Mouse (Mus musculus): Measurements from ENCODE around the gene Vapb. TPM values are rescaled to one million over a fixed set of nuclear protein-coding genes. Genes with fewer than 3 reads are reported as not detected.

Gene Vapb
- polyA plus RNA-seq, 1 experiment from 2014 or later, result 10.6 TPM

DNA sequence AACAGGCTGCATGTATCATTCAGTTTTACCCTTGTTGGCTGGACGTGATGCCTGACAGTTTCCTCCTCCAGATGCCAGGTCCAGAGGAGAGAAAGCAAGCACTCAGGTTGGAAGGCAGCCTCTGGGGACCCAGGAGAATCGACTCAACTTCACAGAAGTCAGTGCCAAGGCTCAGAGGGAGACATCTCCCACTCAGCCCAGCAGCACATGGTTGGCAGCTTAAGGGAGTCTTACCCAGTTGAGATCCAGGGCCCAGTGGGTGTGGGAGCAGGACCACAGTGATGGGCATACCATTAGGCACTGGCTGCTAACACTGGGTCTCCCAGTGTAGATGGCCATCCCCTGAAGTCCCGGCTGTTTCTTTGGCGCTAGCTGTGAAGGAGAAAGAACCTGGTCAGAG lies 64.9 kb downstream of the Vapb start:
- peaks cover 0 to 3% of the 10 kb centered on the region in 2 experiments; a peak in 2 of 4 replicates for H3K4me1 ChIP-seq (ENCODE audit: control insufficient read depth in 2 of 2, insufficient read depth in 2 of 2, low read length in 2 of 2)
- H3K9me3 ChIP-seq (ENCODE audit: control insufficient read depth, low read length), result no peaks in the 10 kb centered on the region
- no peaks in the 10 kb centered on the region for H3K36me3 ChIP-seq (ENCODE audit: control insufficient read depth, insufficient read depth, low read length)
- H3K4me2 ChIP-seq (ENCODE audit: low read length), result no peak overlapping the region
- no peak overlapping the region for H3K9ac ChIP-seq (ENCODE audit: low read length)
- 76% methylated on average over 4 of the region's 4 CpGs for WGBS
- no peak for ATAC-seq (ENCODE audit: insufficient number of reproducible peaks, insufficient read depth, low FRiP score, low read depth)
- no peaks in the 10 kb centered on the region for H3K27me3 ChIP-seq (ENCODE audit: control insufficient read depth, insufficient read depth, low read length)
- no peak overlapping the region for H3K27ac ChIP-seq (replicated peaks in 1 of 2; ENCODE audit: control insufficient read depth in 1 of 2, insufficient read depth in 1 of 2, low read depth in 2 of 2, low read length in 2 of 2)
- no peak overlapping the region for H3K4me3 ChIP-seq (ENCODE audit: control insufficient read depth in 1 of 2, insufficient read depth in 1 of 2, low read depth in 1 of 2, low read length in 2 of 2)

DNA sequence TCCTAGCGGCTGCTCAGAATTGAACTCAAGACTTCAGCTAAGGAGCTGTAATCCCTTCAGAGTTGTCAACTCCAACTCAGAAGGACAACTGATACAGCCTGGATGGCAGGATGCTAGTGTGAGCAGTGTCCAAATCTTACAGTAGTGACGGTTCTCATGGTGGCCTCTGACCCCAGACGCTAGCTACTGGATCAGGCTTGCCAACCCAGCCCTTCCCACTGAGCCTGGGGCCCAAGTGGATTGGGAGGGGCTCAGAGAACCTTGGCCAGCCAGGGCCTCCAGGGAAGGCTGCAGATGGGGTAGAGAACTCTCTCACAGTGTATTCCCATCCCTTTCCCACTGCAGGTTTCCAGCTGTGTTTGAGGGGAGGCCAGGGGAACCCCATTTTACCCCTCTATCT lies 65.6 kb downstream of the Vapb start:
- H3K9ac ChIP-seq (ENCODE audit: low read length), result no peak overlapping the region
- no peaks in the 10 kb centered on the region for H3K9me3 ChIP-seq (ENCODE audit: control insufficient read depth, low read length)
- no peak for ATAC-seq (ENCODE audit: insufficient number of reproducible peaks, insufficient read depth, low FRiP score, low read depth)
- no peak overlapping the region for H3K4me2 ChIP-seq (ENCODE audit: low read length)
- H3K27ac ChIP-seq (replicated peaks in 1 of 2; ENCODE audit: control insufficient read depth in 1 of 2, insufficient read depth in 1 of 2, low read depth in 2 of 2, low read length in 2 of 2), result no peak overlapping the region
- no peaks in the 10 kb centered on the region for H3K36me3 ChIP-seq (ENCODE audit: control insufficient read depth, insufficient read depth, low read length)
- no peaks in the 10 kb centered on the region for H3K27me3 ChIP-seq (ENCODE audit: control insufficient read depth, insufficient read depth, low read length)
- no peak overlapping the region for H3K4me3 ChIP-seq (ENCODE audit: control insufficient read depth in 1 of 2, insufficient read depth in 1 of 2, low read depth in 1 of 2, low read length in 2 of 2)
- peaks cover 0 to 3% of the 10 kb centered on the region in 2 experiments; a peak in 2 of 4 replicates for H3K4me1 ChIP-seq (ENCODE audit: control insufficient read depth in 2 of 2, insufficient read depth in 2 of 2, low read length in 2 of 2)
- WGBS, result 85% methylated on average over 3 of the region's 3 CpGs

DNA sequence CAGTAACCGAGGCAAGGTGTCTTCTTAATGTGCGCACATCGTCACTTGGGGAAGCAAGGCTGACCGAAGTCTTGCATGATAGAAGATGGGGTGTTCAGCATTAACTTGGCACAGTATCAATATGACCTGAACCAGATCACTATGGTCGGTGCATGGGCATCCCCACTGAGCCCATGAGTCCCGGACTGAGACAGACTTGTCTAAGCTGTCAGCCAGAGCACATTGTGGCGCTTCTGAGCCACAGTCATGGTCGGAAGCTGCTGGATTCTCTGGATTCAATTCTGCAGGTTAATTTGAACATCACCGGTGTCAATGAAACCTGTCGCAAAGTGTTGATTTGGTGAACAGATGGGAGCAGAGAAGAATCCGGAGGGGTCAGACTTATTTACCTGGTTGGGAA lies 66.5 kb downstream of the Vapb start:
- no peak for ATAC-seq (ENCODE audit: insufficient number of reproducible peaks, insufficient read depth, low FRiP score, low read depth)
- no peak overlapping the region for H3K4me3 ChIP-seq (ENCODE audit: control insufficient read depth in 1 of 2, insufficient read depth in 1 of 2, low read depth in 1 of 2, low read length in 2 of 2)
- H3K36me3 ChIP-seq (ENCODE audit: control insufficient read depth, insufficient read depth, low read length), result no peaks in the 10 kb centered on the region
- peaks cover 0 to 3% of the 10 kb centered on the region in 2 experiments; a peak in 2 of 4 replicates for H3K4me1 ChIP-seq (ENCODE audit: control insufficient read depth in 2 of 2, insufficient read depth in 2 of 2, low read length in 2 of 2)
- WGBS, result 93% methylated on average over 11 of the region's 11 CpGs
- no peak overlapping the region for H3K4me2 ChIP-seq (ENCODE audit: low read length)
- H3K9me3 ChIP-seq (ENCODE audit: control insufficient read depth, low read length), result no peaks in the 10 kb centered on the region
- H3K27me3 ChIP-seq (ENCODE audit: control insufficient read depth, insufficient read depth, low read length), result no peaks in the 10 kb centered on the region
- no peak overlapping the region for H3K9ac ChIP-seq (ENCODE audit: low read length)
- no peak overlapping the region for H3K27ac ChIP-seq (replicated peaks in 1 of 2; ENCODE audit: control insufficient read depth in 1 of 2, insufficient read depth in 1 of 2, low read depth in 2 of 2, low read length in 2 of 2)

DNA sequence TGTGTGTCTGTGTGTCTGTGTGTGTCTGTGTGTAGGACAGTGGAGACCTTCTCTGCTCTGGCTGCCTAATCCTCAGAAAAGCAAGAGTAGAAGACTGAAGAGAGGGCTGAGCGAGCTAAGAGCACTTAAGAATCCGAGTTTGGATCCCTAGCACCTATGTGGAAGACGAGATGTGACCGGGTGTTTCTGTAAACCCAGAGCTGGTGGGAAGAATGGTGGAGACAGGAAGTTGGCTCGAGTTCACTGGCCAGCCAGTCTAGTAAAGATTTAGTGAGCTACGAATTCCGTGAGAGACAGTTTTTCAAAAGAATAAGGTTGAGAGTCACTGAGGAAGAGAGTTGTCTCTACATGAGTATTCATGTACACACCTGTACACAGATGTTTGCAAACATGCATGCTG lies 69.3 kb downstream of the Vapb start:
- Histone ChIP-seq H3K9me3 (ENCODE audit: control insufficient read depth, low read length) (no peaks in the 10 kb centered on the region), H3K27me3 (ENCODE audit: control insufficient read depth, insufficient read depth, low read length) (no peaks in the 10 kb centered on the region), H3K4me1 (ENCODE audit: control insufficient read depth in 2 of 2, insufficient read depth in 2 of 2, low read length in 2 of 2) (peaks cover 0 to 3% of the 10 kb centered on the region in 2 experiments; a peak in 2 of 4 replicates), H3K4me3 (ENCODE audit: control insufficient read depth in 1 of 2, insufficient read depth in 1 of 2, low read depth in 1 of 2, low read length in 2 of 2) (no peak overlapping the region), H3K36me3 (ENCODE audit: control insufficient read depth, insufficient read depth, low read length) (no peaks in the 10 kb centered on the region), H3K27ac (replicated peaks in 1 of 2; ENCODE audit: control insufficient read depth in 1 of 2, insufficient read depth in 1 of 2, low read depth in 2 of 2, low read length in 2 of 2) (no peak overlapping the region), H3K4me2 (ENCODE audit: low read length) (no peak overlapping the region), H3K9ac (ENCODE audit: low read length) (no peak overlapping the region)
- WGBS, result 58% methylated on average over 7 of the region's 7 CpGs
- ATAC-seq (ENCODE audit: insufficient number of reproducible peaks, insufficient read depth, low FRiP score, low read depth), result no peak

DNA sequence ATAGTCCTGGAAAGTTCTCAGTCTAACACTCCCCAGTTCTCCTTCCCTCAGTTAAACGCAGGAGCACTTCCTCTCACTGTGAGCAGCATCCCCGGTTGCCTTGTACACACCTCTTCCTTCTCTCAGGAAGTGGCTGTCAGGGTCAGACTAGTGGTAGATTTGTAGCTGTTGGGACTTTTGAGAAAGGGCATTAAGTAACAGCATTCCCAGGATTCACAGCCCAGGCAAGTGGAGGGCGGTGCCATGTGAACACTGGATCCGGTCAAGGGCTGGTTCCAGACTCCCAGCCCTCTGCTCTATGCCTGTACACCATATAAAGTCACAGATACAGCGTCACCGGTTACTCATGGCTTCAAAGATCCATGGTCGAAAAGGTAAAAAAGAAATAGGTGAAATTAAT lies 71.6 kb downstream of the Vapb start:
- H3K9me3 ChIP-seq (ENCODE audit: control insufficient read depth, low read length), result no peaks in the 10 kb centered on the region
- no peak overlapping the region for H3K4me2 ChIP-seq (ENCODE audit: low read length)
- no peak overlapping the region for H3K4me3 ChIP-seq (ENCODE audit: control insufficient read depth in 1 of 2, insufficient read depth in 1 of 2, low read depth in 1 of 2, low read length in 2 of 2)
- H3K27ac ChIP-seq (replicated peaks in 1 of 2; ENCODE audit: control insufficient read depth in 1 of 2, insufficient read depth in 1 of 2, low read depth in 2 of 2, low read length in 2 of 2), result no peak overlapping the region
- WGBS, result 75% methylated on average over 7 of the region's 7 CpGs
- H3K36me3 ChIP-seq (ENCODE audit: control insufficient read depth, insufficient read depth, low read length), result no peaks in the 10 kb centered on the region
- ATAC-seq (ENCODE audit: insufficient number of reproducible peaks, insufficient read depth, low FRiP score, low read depth), result no peak
- no peak overlapping the region for H3K9ac ChIP-seq (ENCODE audit: low read length)
- peaks cover 0 to 3% of the 10 kb centered on the region in 2 experiments; a peak in 2 of 4 replicates for H3K4me1 ChIP-seq (ENCODE audit: control insufficient read depth in 2 of 2, insufficient read depth in 2 of 2, low read length in 2 of 2)
- no peaks in the 10 kb centered on the region for H3K27me3 ChIP-seq (ENCODE audit: control insufficient read depth, insufficient read depth, low read length)

DNA sequence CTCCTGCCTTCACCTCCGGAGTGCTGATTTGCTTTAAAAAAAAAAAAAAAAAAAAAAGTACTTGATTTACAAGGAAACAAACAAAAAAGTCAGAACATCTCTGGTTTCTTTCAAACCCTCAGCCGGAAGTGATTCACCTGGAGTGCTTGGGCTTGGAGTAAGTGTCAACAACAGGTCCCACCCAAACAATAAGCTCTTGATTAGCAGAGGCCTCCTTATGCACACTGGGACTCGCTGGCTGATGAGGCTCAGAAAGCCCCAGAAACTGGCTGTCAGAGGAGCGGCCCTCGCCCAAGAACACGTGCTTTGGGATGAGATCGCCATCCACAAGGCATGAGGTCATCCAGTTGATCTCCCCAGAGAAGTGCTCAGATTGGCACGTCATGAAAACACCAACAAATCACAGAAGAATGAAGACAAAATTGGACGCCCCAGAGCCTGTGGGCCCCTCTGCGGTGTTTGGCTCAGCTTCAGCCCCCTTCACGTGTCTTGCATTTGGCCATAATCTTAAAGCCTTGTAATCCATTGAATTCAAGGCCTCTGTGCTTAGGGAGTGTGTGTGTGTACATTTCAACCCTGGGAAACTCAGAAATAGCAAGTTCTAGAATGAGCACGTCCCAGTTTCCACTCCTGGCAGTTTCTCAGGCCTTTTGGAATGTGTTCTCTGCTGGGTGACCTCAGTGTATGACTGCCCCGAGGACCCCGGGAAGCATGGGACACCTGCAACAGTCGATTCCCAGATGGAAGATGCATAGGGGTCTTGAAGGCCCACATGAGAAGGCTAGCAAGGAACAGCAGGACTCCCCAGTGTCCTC lies 72.9 kb downstream of the Vapb start:
- ATAC-seq (ENCODE audit: insufficient number of reproducible peaks, insufficient read depth, low FRiP score, low read depth), result no peak
- Histone ChIP-seq H3K4me1 (ENCODE audit: control insufficient read depth in 2 of 2, insufficient read depth in 2 of 2, low read length in 2 of 2) (peaks cover 0 to 3% of the 10 kb centered on the region in 2 experiments; a peak in 2 of 4 replicates), H3K36me3 (ENCODE audit: control insufficient read depth, insufficient read depth, low read length) (no peaks in the 10 kb centered on the region), H3K9me3 (ENCODE audit: control insufficient read depth, low read length) (no peaks in the 10 kb centered on the region), H3K27me3 (ENCODE audit: control insufficient read depth, insufficient read depth, low read length) (no peaks in the 10 kb centered on the region), H3K27ac (replicated peaks in 1 of 2; ENCODE audit: control insufficient read depth in 1 of 2, insufficient read depth in 1 of 2, low read depth in 2 of 2, low read length in 2 of 2) (no peak overlapping the region), H3K4me3 (ENCODE audit: control insufficient read depth in 1 of 2, insufficient read depth in 1 of 2, low read depth in 1 of 2, low read length in 2 of 2) (no peak overlapping the region), H3K9ac (ENCODE audit: low read length) (no peak overlapping the region), H3K4me2 (ENCODE audit: low read length) (no peak overlapping the region)
- WGBS, result 67% methylated on average over 15 of the region's 15 CpGs

DNA sequence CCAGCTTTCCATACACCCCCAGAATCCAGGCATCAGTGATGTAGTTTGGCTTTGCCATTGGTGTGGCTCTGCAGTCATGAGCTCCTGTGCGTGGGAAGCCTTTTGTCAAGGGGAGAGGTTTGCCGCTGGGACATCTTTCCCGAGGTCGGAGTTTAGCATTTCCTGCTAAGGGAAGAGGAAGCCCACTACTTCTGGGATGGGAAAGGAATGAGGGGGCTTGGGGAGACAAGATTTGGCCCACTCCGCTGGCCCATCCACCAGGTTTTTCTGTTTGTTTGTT lies 73.5 kb downstream of the Vapb start:
- no peaks in the 10 kb centered on the region for H3K27me3 ChIP-seq (ENCODE audit: control insufficient read depth, insufficient read depth, low read length)
- H3K9ac ChIP-seq (ENCODE audit: low read length), result no peak overlapping the region
- H3K27ac ChIP-seq (replicated peaks in 1 of 2; ENCODE audit: control insufficient read depth in 1 of 2, insufficient read depth in 1 of 2, low read depth in 2 of 2, low read length in 2 of 2), result no peak overlapping the region
- no peak overlapping the region for H3K4me2 ChIP-seq (ENCODE audit: low read length)
- no peak overlapping the region for H3K4me3 ChIP-seq (ENCODE audit: control insufficient read depth in 1 of 2, insufficient read depth in 1 of 2, low read depth in 1 of 2, low read length in 2 of 2)
- H3K4me1 ChIP-seq (ENCODE audit: control insufficient read depth in 2 of 2, insufficient read depth in 2 of 2, low read length in 2 of 2), result peaks cover 0 to 3% of the 10 kb centered on the region in 2 experiments; a peak in 2 of 4 replicates
- no peaks in the 10 kb centered on the region for H3K36me3 ChIP-seq (ENCODE audit: control insufficient read depth, insufficient read depth, low read length)
- H3K9me3 ChIP-seq (ENCODE audit: control insufficient read depth, low read length), result no peaks in the 10 kb centered on the region
- ATAC-seq (ENCODE audit: insufficient number of reproducible peaks, insufficient read depth, low FRiP score, low read depth), result no peak
- 86% methylated on average over 5 of the region's 5 CpGs for WGBS

DNA sequence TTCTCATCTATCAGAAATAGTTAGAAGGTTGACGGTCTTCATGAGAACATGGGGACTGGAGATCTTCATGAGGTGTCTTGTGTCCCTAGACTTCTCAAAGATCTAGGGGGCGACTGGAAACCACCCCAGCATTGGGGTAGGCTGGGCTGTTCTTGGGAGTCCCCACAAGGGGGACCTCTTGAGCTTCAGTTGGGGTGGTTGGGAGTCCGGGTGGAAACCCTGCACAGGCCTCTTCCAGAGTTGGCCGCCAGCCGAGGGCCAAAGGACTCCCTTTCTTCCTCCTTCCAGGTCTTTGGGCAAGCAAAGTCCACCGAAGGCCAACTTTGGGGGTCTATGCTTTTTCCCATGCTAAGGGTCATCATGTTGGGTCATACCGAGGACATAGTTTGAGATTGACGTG lies 74.5 kb downstream of the Vapb start:
- Histone ChIP-seq H3K4me3 (ENCODE audit: control insufficient read depth in 1 of 2, insufficient read depth in 1 of 2, low read depth in 1 of 2, low read length in 2 of 2) (no peak overlapping the region), H3K4me1 (ENCODE audit: control insufficient read depth in 2 of 2, insufficient read depth in 2 of 2, low read length in 2 of 2) (no peaks in the 10 kb centered on the region; a peak in 1 of 4 replicates), H3K36me3 (ENCODE audit: control insufficient read depth, insufficient read depth, low read length) (no peaks in the 10 kb centered on the region), H3K27me3 (ENCODE audit: control insufficient read depth, insufficient read depth, low read length) (no peaks in the 10 kb centered on the region), H3K9me3 (ENCODE audit: control insufficient read depth, low read length) (peaks cover 4% of the 10 kb centered on the region), H3K9ac (ENCODE audit: low read length) (no peak overlapping the region), H3K4me2 (ENCODE audit: low read length) (no peak overlapping the region), H3K27ac (replicated peaks in 1 of 2; ENCODE audit: control insufficient read depth in 1 of 2, insufficient read depth in 1 of 2, low read depth in 2 of 2, low read length in 2 of 2) (no peak overlapping the region)
- 70% methylated on average over 8 of the region's 8 CpGs for WGBS
- ATAC-seq (ENCODE audit: insufficient number of reproducible peaks, insufficient read depth, low FRiP score, low read depth), result no peak
